18 mouse cellular contexts compared by ENCODE assay signal in the genomic region with DNA sequence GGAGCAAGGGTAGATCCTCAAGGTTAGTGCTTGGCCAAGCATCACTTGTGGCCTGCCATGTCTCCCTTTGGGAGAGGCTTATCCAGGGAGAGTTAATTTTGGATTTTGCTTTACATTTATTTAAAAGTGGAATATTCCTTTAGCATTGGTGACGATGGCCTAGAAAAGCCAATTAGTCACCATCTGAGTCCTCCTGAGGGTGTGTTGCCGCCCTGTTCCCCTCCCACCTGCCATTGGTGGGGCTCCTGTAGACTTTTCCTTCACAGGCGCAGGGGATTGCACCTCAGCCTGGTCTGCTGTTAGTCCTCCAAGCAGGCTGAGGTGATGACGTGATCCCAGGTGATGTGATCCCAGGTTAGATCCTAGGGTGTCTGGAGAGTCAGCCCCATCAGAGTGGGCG. TPM values are rescaled to one million over a fixed set of nuclear protein-coding genes. Genes with fewer than 3 reads are reported as not detected.
"Had no signal": no experiment of that assay in that cellular context is flagged by ENCODE, and none has a peak within 500 bp of the region (broad histone marks: within the 10 kb centered on the region; RNA-seq: fewer than 3 reads in every experiment).

No protein-coding gene starts in this region.

- DNase-seq: left cerebral cortex, postnatal 4 days; liver; liver, embryonic 13.5 days; liver, postnatal 0 days; lung, adult 18-20 months; lung, adult 2 months; lung, embryonic 14.5 days; lung, postnatal 10 days; lung, postnatal 14 days; lung, postnatal 36 days; lung, postnatal 4 days; midbrain, embryonic 14.5 days had no signal

- ATAC-seq: liver, embryonic 12.5 days; liver, postnatal 0 days; lung, postnatal 0 days; midbrain, embryonic 13.5 days; midbrain, embryonic 15.5 days; midbrain, embryonic 16.5 days had no signal

RNA-seq across cellular contexts. Expression of gene Adcy5, which starts 17.5 kb away (rescaled TPM):
- polyA plus RNA-seq: myocyte had no signal
